Mouse (Mus musculus) spleen, adult 2 months (tissue): ENCODE data around the gene Slc10a4. TPM values are rescaled to one million over a fixed set of nuclear protein-coding genes. Genes with fewer than 3 reads are reported as not detected.

Experiments used
- DNase-seq, 2 experiments: peaks; one replicate each; pipeline versions ENCODE4 v3.0.0 to v3.0.0-alpha.2; 2012 to 2021; ENCODE audit warnings: low spot score in 2 of 2, low read depth in 1 of 2
- H3K27ac ChIP-seq: fragments of 200-500 bp; 2 replicates; pipeline ENCODE4 v1.5.1; 2012; ENCODE audit warnings: low read length, inconsistent platforms; ENCODE audit not compliant: insufficient read depth
- H3K27me3 ChIP-seq: fragments of 200-500 bp; 2 replicates; pipeline ENCODE4 v1.6.1; 2012; ENCODE audit warnings: mild to moderate bottlenecking, moderate library complexity, low read length, inconsistent platforms; ENCODE audit not compliant: control insufficient read depth, insufficient read depth
- H3K36me3 ChIP-seq: fragments of 200-500 bp; 2 replicates; pipeline ENCODE4 v1.6.1; 2012; ENCODE audit warnings: mild to moderate bottlenecking, low read length, inconsistent platforms; ENCODE audit not compliant: control insufficient read depth, insufficient read depth
- H3K4me1 ChIP-seq: fragments of 200-500 bp; 2 replicates; pipeline ENCODE4 v1.6.1; 2011; ENCODE audit warnings: inconsistent platforms; ENCODE audit not compliant: control insufficient read depth, insufficient read depth, insufficient read length
- H3K4me3 ChIP-seq: fragments of 200-500 bp; 2 replicates; pipeline ENCODE4 v1.5.1; 2011; ENCODE audit warnings: mild to moderate bottlenecking, inconsistent platforms; ENCODE audit not compliant: insufficient read depth, insufficient read length; ENCODE audit errors: extremely low read depth
- CTCF ChIP-seq: fragments of 200-500 bp; IDR thresholded peaks from 2 replicates; pipeline ENCODE4 v1.5.1; 2011; ENCODE audit warnings: mild to moderate bottlenecking, inconsistent platforms; ENCODE audit not compliant: insufficient read depth, insufficient read length, insufficient replicate concordance; ENCODE audit errors: extremely low read depth
- POLR2A ChIP-seq: fragments of 200-500 bp; IDR thresholded peaks from 2 replicates; pipeline ENCODE4 v1.6.1; 2011; ENCODE audit warnings: low read depth, low read length, inconsistent platforms
- WGBS: fragments of 180-500 bp; shearing (Covaris S2); methylation state at CpG from one replicate; pipeline ENCODE4 v1.1.7; 2018; 5-methylcytosine and 5-hydroxymethylcytosine counted together
- polyA plus RNA-seq: library from polyadenylated mRNA; depleted of rRNA; stranded (reverse); fragments of >200 nt; gene quantifications from 2 replicates; pipeline ENCODE4 v1.2.3, GENCODE M21; 2012; rRNA removed

The Slc10a4 gene
- polyA plus RNA-seq: not detected in 2 replicates

GRCm38 (mm10) chr5:73006784-73007581, at the start of gene Slc10a4:
TSS of gene Slc10a4 (plus strand) at chr5:73006883.
- H3K4me3 ChIP-seq: no peak within 1 kb of the TSS
- TF ChIP-seq POLR2A (no peak), CTCF (no peak)
- WGBS: 11% methylated on average over 65 of the region's 65 CpGs
- H3K27me3 ChIP-seq: peaks cover 10% of the 10 kb centered on the region
- DNase-seq: no peak
- peaks cover 5% of the 10 kb centered on the region for H3K4me1 ChIP-seq
- H3K27ac ChIP-seq: no peak within 1 kb of the TSS
- H3K36me3 ChIP-seq: no peaks in the 10 kb centered on the region

GRCm38 (mm10) chr5:72957281-72957680, 49.4 kb upstream of the Slc10a4 start:
- H3K36me3 ChIP-seq: peaks cover 10% of the 10 kb centered on the region
- H3K4me1 ChIP-seq: no peaks in the 10 kb centered on the region
- H3K27ac ChIP-seq: no peak overlapping the region
- WGBS: 94% methylated on average over 17 of the region's 17 CpGs
- no peak overlapping the region for H3K4me3 ChIP-seq
- TF ChIP-seq POLR2A: no peak
- TF ChIP-seq CTCF: no peak
- DNase-seq: no peak
- H3K27me3 ChIP-seq: no peaks in the 10 kb centered on the region

GRCm38 (mm10) chr5:72960096-72960495, 46.6 kb upstream of the Slc10a4 start:
- H3K4me3 ChIP-seq: no peak overlapping the region
- H3K36me3 ChIP-seq: peaks cover 13% of the 10 kb centered on the region
- H3K27me3 ChIP-seq: no peaks in the 10 kb centered on the region
- 88% methylated on average over 6 of the region's 6 CpGs for WGBS
- no peak for TF ChIP-seq CTCF
- TF ChIP-seq POLR2A: no peak
- no peak for DNase-seq
- H3K27ac ChIP-seq: no peak overlapping the region
- no peaks in the 10 kb centered on the region for H3K4me1 ChIP-seq

GRCm38 (mm10) chr5:72965706-72966105, 41.0 kb upstream of the Slc10a4 start:
- DNase-seq: no peak
- H3K4me1 ChIP-seq: no peaks in the 10 kb centered on the region
- H3K36me3 ChIP-seq: peaks cover 13% of the 10 kb centered on the region
- H3K27me3 ChIP-seq: no peaks in the 10 kb centered on the region
- WGBS: 79% methylated on average over 3 of the region's 3 CpGs
- TF ChIP-seq CTCF (no peak), POLR2A (no peak)
- H3K27ac ChIP-seq: no peak overlapping the region
- H3K4me3 ChIP-seq: no peak overlapping the region

- DNase-seq: no peak
- no peak overlapping the region for H3K27ac ChIP-seq
- peaks cover 25% of the 10 kb centered on the region for H3K36me3 ChIP-seq
- 88% methylated on average over 4 of the region's 4 CpGs for WGBS
- no peaks in the 10 kb centered on the region for H3K4me1 ChIP-seq
- TF ChIP-seq CTCF (no peak), POLR2A (no peak)
- H3K4me3 ChIP-seq: no peak overlapping the region
- H3K27me3 ChIP-seq: no peaks in the 10 kb centered on the region
These were observed 34.2 kb upstream of the Slc10a4 start for GRCm38 (mm10) chr5:72972435-72972834.

GRCm38 (mm10) chr5:72972934-72973333, 33.7 kb upstream of the Slc10a4 start:
- H3K27me3 ChIP-seq: no peaks in the 10 kb centered on the region
- 90% methylated on average over 5 of the region's 5 CpGs for WGBS

GRCm38 (mm10) chr5:72974602-72975001, 32.1 kb upstream of the Slc10a4 start, which contains the start of gene Gm10135:
TSS of gene Gm10135 (minus strand) at chr5:72974702.
- no peaks in the 10 kb centered on the region for H3K4me1 ChIP-seq
- H3K4me3 ChIP-seq: no peak within 1 kb of the TSS
- no peaks in the 10 kb centered on the region for H3K27me3 ChIP-seq
- no peak for DNase-seq
- 95% methylated on average over 7 of the region's 7 CpGs for WGBS
- H3K36me3 ChIP-seq: peaks cover 22% of the 10 kb centered on the region
- TF ChIP-seq CTCF: no peak
- TF ChIP-seq POLR2A: no peak
- H3K27ac ChIP-seq: no peak within 1 kb of the TSS

More at GRCm38 (mm10) chr5:72972934-72973333, 33.7 kb upstream of the Slc10a4 start:
- peaks cover 25% of the 10 kb centered on the region for H3K36me3 ChIP-seq
- TF ChIP-seq POLR2A (no peak), CTCF (no peak)
- no peak for DNase-seq
- no peaks in the 10 kb centered on the region for H3K4me1 ChIP-seq
- H3K27ac ChIP-seq: no peak overlapping the region
- H3K4me3 ChIP-seq: no peak overlapping the region
